Mouse (Mus musculus): ENCODE data around the gene 4921524J17Rik. TPM values are rescaled to one million over a fixed set of nuclear protein-coding genes. Genes with fewer than 3 reads are reported as not detected.

4921524J17Rik gene
- polyA plus RNA-seq, 1 experiment from 2014 or later: 41.4 TPM

- H3K4me1 ChIP-seq (ENCODE audit: control insufficient read depth, insufficient read depth, low read length): no peaks in the 10 kb centered on the region
- H3K27me3 ChIP-seq (ENCODE audit: control insufficient read depth, insufficient read depth, low read length): no peaks in the 10 kb centered on the region
- no peak overlapping the region for H3K9ac ChIP-seq (ENCODE audit: low read length)
- H3K27ac ChIP-seq (ENCODE audit: low read depth, low read length): no peak overlapping the region
- H3K36me3 ChIP-seq (ENCODE audit: control insufficient read depth, insufficient read depth, low read length): no peaks in the 10 kb centered on the region
- H3K4me2 ChIP-seq (ENCODE audit: low read depth): no peak overlapping the region
- DNase-seq (ENCODE audit: low spot score) (no peak), ATAC-seq (ENCODE audit: insufficient read depth, low FRiP score, low TSS enrichment) (no peak)
- no peak overlapping the region for H3K4me3 ChIP-seq (ENCODE audit: low read depth, low read length)
- WGBS: 91% methylated on average over 4 of the region's 4 CpGs
- H3K9me3 ChIP-seq (ENCODE audit: control insufficient read depth, low read length): no peaks in the 10 kb centered on the region
Observed at GRCm38 (mm10) chr8:85398548-85398947, 34.1 kb downstream of the 4921524J17Rik start.

- DNase-seq (ENCODE audit: low spot score): peak; percentile 50
- no peaks in the 10 kb centered on the region for H3K9me3 ChIP-seq (ENCODE audit: control insufficient read depth, low read length)
- H3K4me2 ChIP-seq (ENCODE audit: low read depth): no peak overlapping the region
- H3K27me3 ChIP-seq (ENCODE audit: control insufficient read depth, insufficient read depth, low read length): no peaks in the 10 kb centered on the region
- H3K4me1 ChIP-seq (ENCODE audit: control insufficient read depth, insufficient read depth, low read length): no peaks in the 10 kb centered on the region
- WGBS: 53% methylated on average over 5 of the region's 5 CpGs
- no peak overlapping the region for H3K27ac ChIP-seq (ENCODE audit: low read depth, low read length)
- H3K36me3 ChIP-seq (ENCODE audit: control insufficient read depth, insufficient read depth, low read length): no peaks in the 10 kb centered on the region
- H3K4me3 ChIP-seq (ENCODE audit: low read depth, low read length): no peak overlapping the region
- H3K9ac ChIP-seq (ENCODE audit: low read length): no peak overlapping the region
- no peak for ATAC-seq (ENCODE audit: insufficient read depth, low FRiP score, low TSS enrichment)
Observed at GRCm38 (mm10) chr8:85397508-85397907, 35.1 kb downstream of the 4921524J17Rik start.

- 78% methylated on average over 5 of the region's 5 CpGs for WGBS
Observed at GRCm38 (mm10) chr8:85396432-85397079, 36.1 kb downstream of the 4921524J17Rik start.

GRCm38 (mm10) chr8:85395681-85396431, 36.8 kb downstream of the 4921524J17Rik start:
- no peak overlapping the region for H3K27ac ChIP-seq (ENCODE audit: low read depth, low read length)
- WGBS: 89% methylated on average over 8 of the region's 8 CpGs

More at GRCm38 (mm10) chr8:85396432-85397079, 36.1 kb downstream of the 4921524J17Rik start:
- no peak overlapping the region for H3K9ac ChIP-seq (ENCODE audit: low read length)
- no peak overlapping the region for H3K4me2 ChIP-seq (ENCODE audit: low read depth)
- no peaks in the 10 kb centered on the region for H3K9me3 ChIP-seq (ENCODE audit: control insufficient read depth, low read length)
- H3K4me1 ChIP-seq (ENCODE audit: control insufficient read depth, insufficient read depth, low read length): no peaks in the 10 kb centered on the region
- H3K27ac ChIP-seq (ENCODE audit: low read depth, low read length): no peak overlapping the region
- H3K27me3 ChIP-seq (ENCODE audit: control insufficient read depth, insufficient read depth, low read length): no peaks in the 10 kb centered on the region
- no peaks in the 10 kb centered on the region for H3K36me3 ChIP-seq (ENCODE audit: control insufficient read depth, insufficient read depth, low read length)
- no peak for ATAC-seq (ENCODE audit: insufficient read depth, low FRiP score, low TSS enrichment)
- no peak overlapping the region for H3K4me3 ChIP-seq (ENCODE audit: low read depth, low read length)
- no peak for DNase-seq (ENCODE audit: low spot score)

GRCm38 (mm10) chr8:85395017-85395416, 37.6 kb downstream of the 4921524J17Rik start:
- no peaks in the 10 kb centered on the region for H3K36me3 ChIP-seq (ENCODE audit: control insufficient read depth, insufficient read depth, low read length)
- no peak overlapping the region for H3K9ac ChIP-seq (ENCODE audit: low read length)
- no peak for ATAC-seq (ENCODE audit: insufficient read depth, low FRiP score, low TSS enrichment)
- H3K27me3 ChIP-seq (ENCODE audit: control insufficient read depth, insufficient read depth, low read length): no peaks in the 10 kb centered on the region
- no peaks in the 10 kb centered on the region for H3K4me1 ChIP-seq (ENCODE audit: control insufficient read depth, insufficient read depth, low read length)
- WGBS: 85% methylated on average over 3 of the region's 3 CpGs
- no peak overlapping the region for H3K4me2 ChIP-seq (ENCODE audit: low read depth)
- H3K9me3 ChIP-seq (ENCODE audit: control insufficient read depth, low read length): no peaks in the 10 kb centered on the region
- no peak overlapping the region for H3K27ac ChIP-seq (ENCODE audit: low read depth, low read length)
- no peak overlapping the region for H3K4me3 ChIP-seq (ENCODE audit: low read depth, low read length)
- DNase-seq (ENCODE audit: low spot score): no peak

More at GRCm38 (mm10) chr8:85395681-85396431, 36.8 kb downstream of the 4921524J17Rik start:
- Histone ChIP-seq H3K36me3 (ENCODE audit: control insufficient read depth, insufficient read depth, low read length) (no peaks in the 10 kb centered on the region), H3K27me3 (ENCODE audit: control insufficient read depth, insufficient read depth, low read length) (no peaks in the 10 kb centered on the region), H3K4me1 (ENCODE audit: control insufficient read depth, insufficient read depth, low read length) (no peaks in the 10 kb centered on the region), H3K9ac (ENCODE audit: low read length) (no peak overlapping the region), H3K4me2 (ENCODE audit: low read depth) (no peak overlapping the region), H3K4me3 (ENCODE audit: low read depth, low read length) (no peak overlapping the region), H3K9me3 (ENCODE audit: control insufficient read depth, low read length) (no peaks in the 10 kb centered on the region)
- ATAC-seq (ENCODE audit: insufficient read depth, low FRiP score, low TSS enrichment) (no peak), DNase-seq (ENCODE audit: low spot score) (no peak)

GRCm38 (mm10) chr8:85393199-85393598, 39.4 kb downstream of the 4921524J17Rik start:
- DNase-seq (ENCODE audit: low spot score): no peak
- ATAC-seq (ENCODE audit: insufficient read depth, low FRiP score, low TSS enrichment): no peak
- no peak overlapping the region for H3K27ac ChIP-seq (ENCODE audit: low read depth, low read length)
- no peak overlapping the region for H3K4me2 ChIP-seq (ENCODE audit: low read depth)
- H3K4me1 ChIP-seq (ENCODE audit: control insufficient read depth, insufficient read depth, low read length): no peaks in the 10 kb centered on the region
- H3K4me3 ChIP-seq (ENCODE audit: low read depth, low read length): no peak overlapping the region
- H3K9ac ChIP-seq (ENCODE audit: low read length): no peak overlapping the region
- WGBS: 95% methylated on average over 6 of the region's 6 CpGs
- H3K27me3 ChIP-seq (ENCODE audit: control insufficient read depth, insufficient read depth, low read length): no peaks in the 10 kb centered on the region
- no peaks in the 10 kb centered on the region for H3K9me3 ChIP-seq (ENCODE audit: control insufficient read depth, low read length)
- no peaks in the 10 kb centered on the region for H3K36me3 ChIP-seq (ENCODE audit: control insufficient read depth, insufficient read depth, low read length)

GRCm38 (mm10) chr8:85391438-85391837, 41.2 kb downstream of the 4921524J17Rik start:
- no peak overlapping the region for H3K9ac ChIP-seq (ENCODE audit: low read length)
- H3K4me1 ChIP-seq (ENCODE audit: control insufficient read depth, insufficient read depth, low read length): no peaks in the 10 kb centered on the region
- H3K36me3 ChIP-seq (ENCODE audit: control insufficient read depth, insufficient read depth, low read length): no peaks in the 10 kb centered on the region
- no peak overlapping the region for H3K4me2 ChIP-seq (ENCODE audit: low read depth)
- ATAC-seq (ENCODE audit: insufficient read depth, low FRiP score, low TSS enrichment) (no peak), DNase-seq (ENCODE audit: low spot score) (no peak)
- H3K27me3 ChIP-seq (ENCODE audit: control insufficient read depth, insufficient read depth, low read length): no peaks in the 10 kb centered on the region
- H3K9me3 ChIP-seq (ENCODE audit: control insufficient read depth, low read length): no peaks in the 10 kb centered on the region
- no peak overlapping the region for H3K4me3 ChIP-seq (ENCODE audit: low read depth, low read length)
- no peak overlapping the region for H3K27ac ChIP-seq (ENCODE audit: low read depth, low read length)
- 75% methylated on average over 1 of the region's 1 CpGs for WGBS

GRCm38 (mm10) chr8:85386205-85386604, 46.4 kb downstream of the 4921524J17Rik start, which contains the start of gene Mylk3:
Gene Mylk3, minus strand, starts transcription at chr8:85386345.
- no peaks in the 10 kb centered on the region for H3K9me3 ChIP-seq (ENCODE audit: control insufficient read depth, low read length)
- H3K27me3 ChIP-seq (ENCODE audit: control insufficient read depth, insufficient read depth, low read length): no peaks in the 10 kb centered on the region
- no peaks in the 10 kb centered on the region for H3K4me1 ChIP-seq (ENCODE audit: control insufficient read depth, insufficient read depth, low read length)
- no peak within 1 kb of the TSS for H3K27ac ChIP-seq (ENCODE audit: low read depth, low read length)
- no peak within 1 kb of the TSS for H3K4me3 ChIP-seq (ENCODE audit: low read depth, low read length)
- no peak within 1 kb of the TSS for H3K9ac ChIP-seq (ENCODE audit: low read length)
- no peaks in the 10 kb centered on the region for H3K36me3 ChIP-seq (ENCODE audit: control insufficient read depth, insufficient read depth, low read length)
- no peak within 1 kb of the TSS for H3K4me2 ChIP-seq (ENCODE audit: low read depth)
- ATAC-seq (ENCODE audit: insufficient read depth, low FRiP score, low TSS enrichment) (no peak), DNase-seq (ENCODE audit: low spot score) (no peak)
- 85% methylated on average over 6 of the region's 6 CpGs for WGBS

- no peak for ATAC-seq (ENCODE audit: insufficient read depth, low FRiP score, low TSS enrichment)
- no peak overlapping the region for H3K27ac ChIP-seq (ENCODE audit: low read depth, low read length)
Observed at GRCm38 (mm10) chr8:85381926-85382325, 50.7 kb downstream of the 4921524J17Rik start.

More at GRCm38 (mm10) chr8:85381926-85382325, 50.7 kb downstream of the 4921524J17Rik start:
- Histone ChIP-seq H3K36me3 (ENCODE audit: control insufficient read depth, insufficient read depth, low read length) (no peaks in the 10 kb centered on the region), H3K9me3 (ENCODE audit: control insufficient read depth, low read length) (no peaks in the 10 kb centered on the region), H3K4me2 (ENCODE audit: low read depth) (no peak overlapping the region), H3K4me1 (ENCODE audit: control insufficient read depth, insufficient read depth, low read length) (no peaks in the 10 kb centered on the region), H3K4me3 (ENCODE audit: low read depth, low read length) (no peak overlapping the region), H3K27me3 (ENCODE audit: control insufficient read depth, insufficient read depth, low read length) (no peaks in the 10 kb centered on the region), H3K9ac (ENCODE audit: low read length) (no peak overlapping the region)
- DNase-seq (ENCODE audit: low spot score): no peak
- 82% methylated on average over 4 of the region's 4 CpGs for WGBS
